Mouse (Mus musculus) layer of hippocampus, adult 2 months (tissue): Measurements from ENCODE around the gene Gm49776. TPM values are rescaled to one million over a fixed set of nuclear protein-coding genes. Genes with fewer than 3 reads are reported as not detected.

ENCODE experiments used
- DNase-seq, 2 experiments: peaks; one replicate each; pipeline ENCODE4 v3.0.0; 2022; ENCODE audit warnings: low spot score in 2 of 2
- H3K27ac ChIP-seq: fragments of 200-600 bp; 2 replicates; pipeline ENCODE4 v1.8.1; 2022
- H3K4me3 ChIP-seq: fragments of 200-600 bp; 2 replicates; pipeline ENCODE4 v1.8.1; 2022; ENCODE audit warnings: mild to moderate bottlenecking
- CTCF ChIP-seq: fragments of 200-600 bp; conservative IDR thresholded peaks from 2 replicates; pipeline ENCODE4 v1.8.1; 2022; ENCODE audit warnings: antibody characterized with exemption, mild to moderate bottlenecking, moderate library complexity
- total RNA-seq, 2 experiments: library from RNA; stranded (reverse); gene quantifications; 2 replicates each; pipeline ENCODE4 v1.2.3; 2021

Gm49776 gene
- total RNA-seq, 2 experiments from 2014 or later = not detected

DNA sequence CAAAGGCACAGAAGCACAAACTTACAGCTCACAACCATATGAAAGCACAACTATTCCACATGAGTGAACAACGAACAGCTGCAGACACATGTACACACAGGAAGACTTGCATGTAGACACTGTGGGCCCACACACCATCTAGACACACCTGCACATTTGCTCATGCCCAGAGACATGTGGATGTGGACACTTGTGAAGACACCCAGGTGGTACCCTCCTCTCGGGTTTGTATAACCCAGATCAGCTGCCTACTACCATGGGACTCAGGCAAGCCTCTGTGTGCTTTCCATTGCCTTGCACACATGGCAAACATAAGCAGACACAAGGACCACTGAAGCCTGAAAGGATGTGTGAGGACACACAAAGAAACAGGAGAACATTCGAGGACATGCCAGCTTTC is 27.1 kb downstream of the Gm49776 start:
- DNase-seq = no peak
- TF ChIP-seq CTCF = no peak
- Histone ChIP-seq H3K27ac (peak overlapping the region; percentile 91), H3K4me3 (no peak overlapping the region)

DNA sequence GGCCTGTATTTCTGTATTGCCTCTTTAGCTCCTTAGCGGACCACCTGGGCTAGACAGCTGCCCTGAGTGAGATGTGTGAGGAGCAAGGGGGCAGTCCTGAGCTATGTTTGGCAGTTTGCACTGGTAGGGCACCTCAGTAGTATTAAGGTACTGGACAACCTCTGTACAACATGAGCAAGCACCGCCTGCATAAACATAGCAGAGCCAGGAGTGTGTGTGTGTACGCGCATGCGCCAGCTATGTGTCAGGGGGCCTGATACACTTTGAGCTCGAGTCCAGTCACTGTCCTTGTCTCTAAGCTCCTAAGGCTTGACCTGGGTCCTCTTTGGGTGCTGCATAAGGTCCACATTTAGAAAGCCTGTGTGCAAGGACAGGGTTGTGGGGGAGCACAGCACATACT is 27.5 kb downstream of the Gm49776 start:
- DNase-seq = no peak
- no peak for TF ChIP-seq CTCF
- H3K4me3 ChIP-seq = peak overlapping the region; percentile 35; the same call in 1 of the 2 replicates
- peak overlapping the region; percentile 91 for H3K27ac ChIP-seq

DNA sequence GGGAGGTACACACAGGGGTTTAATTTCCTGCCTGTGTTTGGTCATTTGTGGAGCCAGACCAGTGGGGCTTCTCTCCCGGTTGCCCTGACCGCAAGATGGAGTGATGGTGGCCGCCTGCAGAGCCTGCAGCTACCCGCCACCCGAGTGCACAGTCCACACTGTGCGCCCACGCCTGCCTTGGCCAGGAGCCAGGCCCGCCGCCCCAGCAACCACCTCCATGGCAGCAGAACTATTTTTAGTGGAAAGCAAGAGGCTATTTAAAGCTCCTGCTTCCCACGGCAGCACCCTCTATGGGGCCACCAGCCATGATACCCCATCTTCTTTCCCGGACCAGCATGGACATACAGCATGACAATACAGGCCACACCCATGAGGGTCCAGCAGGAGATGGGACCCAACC is 28.5 kb downstream of the Gm49776 start:
- TF ChIP-seq CTCF = no peak
- Histone ChIP-seq H3K27ac (peak overlapping the region; percentile 91), H3K4me3 (peak overlapping the region; percentile 35)
- peak; percentile 82 to 91 for DNase-seq

DNA sequence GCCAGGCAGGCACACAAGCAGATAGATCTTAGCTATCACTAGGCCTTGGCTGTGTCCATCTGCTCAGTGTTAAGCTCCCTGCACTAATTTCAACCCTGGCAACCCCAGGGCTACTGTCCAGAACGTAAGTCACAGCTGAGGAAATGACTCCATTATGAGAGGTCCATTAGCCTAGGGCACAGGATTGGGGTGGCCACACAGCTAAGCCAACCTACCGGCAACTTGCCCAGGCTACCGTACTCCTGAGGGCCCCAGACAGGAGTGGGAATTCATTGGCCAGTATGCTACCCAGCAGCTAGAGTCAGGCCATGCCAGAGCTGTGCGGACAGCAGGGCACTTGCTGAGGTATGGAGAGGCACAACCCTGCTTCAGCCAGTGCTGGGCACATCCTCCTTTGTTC is 29.3 kb downstream of the Gm49776 start:
- no peak for TF ChIP-seq CTCF
- Histone ChIP-seq H3K27ac (peak overlapping the region; percentile 91), H3K4me3 (no peak overlapping the region; the same call in 1 of the 2 replicates)
- DNase-seq = no peak

DNA sequence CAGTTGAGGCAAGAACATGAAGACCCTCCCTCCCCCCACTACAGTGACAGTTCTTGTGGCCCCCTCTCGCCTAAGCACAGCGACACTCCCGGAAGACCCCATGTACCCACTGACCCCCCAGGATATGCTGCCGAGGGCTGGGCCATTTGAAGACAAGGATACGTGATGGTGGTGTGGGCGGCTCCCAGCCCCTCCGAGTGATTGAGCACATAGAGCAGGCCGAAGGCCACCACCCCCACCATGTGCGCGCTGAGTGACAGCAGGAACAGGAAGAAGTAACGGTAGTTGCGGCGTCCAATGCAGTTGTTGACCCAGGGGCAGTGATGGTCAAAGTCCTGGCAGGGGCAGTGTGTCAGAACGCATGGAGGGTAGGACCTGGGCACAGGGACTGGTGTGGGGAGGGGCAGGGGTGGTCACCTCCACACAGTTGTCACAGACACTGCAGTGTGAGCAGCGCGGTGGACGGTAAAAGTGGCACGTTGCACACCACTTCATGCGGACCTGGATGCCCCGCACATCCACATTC is 30.2 kb downstream of the Gm49776 start:
- Histone ChIP-seq H3K27ac (no peak overlapping the region; the same call in 1 of the 2 replicates), H3K4me3 (no peak overlapping the region)
- no peak for TF ChIP-seq CTCF
- no peak for DNase-seq

DNA sequence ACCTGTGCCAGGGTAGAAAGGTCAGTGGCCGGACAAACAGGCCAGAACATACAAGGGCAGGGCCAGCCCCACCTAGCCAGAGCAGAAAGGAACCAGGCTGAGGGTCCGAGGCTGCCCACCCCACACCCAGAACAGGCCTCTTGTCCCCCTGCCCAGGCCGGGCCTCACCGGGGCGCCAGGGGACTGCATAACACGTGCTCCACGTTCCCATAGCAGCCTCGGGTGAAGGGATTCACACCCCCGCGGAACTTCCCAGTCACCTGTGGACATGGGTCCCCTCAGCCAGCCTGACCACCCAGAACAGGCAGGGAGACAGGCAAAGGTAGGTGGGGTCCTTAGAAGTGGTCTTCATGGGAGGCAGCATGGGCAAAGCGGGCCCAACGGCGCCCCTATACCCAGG is 30.9 kb downstream of the Gm49776 start:
- TF ChIP-seq CTCF = no peak
- DNase-seq = no peak
- Histone ChIP-seq H3K4me3 (no peak overlapping the region), H3K27ac (no peak overlapping the region; the same call in 1 of the 2 replicates)

DNA sequence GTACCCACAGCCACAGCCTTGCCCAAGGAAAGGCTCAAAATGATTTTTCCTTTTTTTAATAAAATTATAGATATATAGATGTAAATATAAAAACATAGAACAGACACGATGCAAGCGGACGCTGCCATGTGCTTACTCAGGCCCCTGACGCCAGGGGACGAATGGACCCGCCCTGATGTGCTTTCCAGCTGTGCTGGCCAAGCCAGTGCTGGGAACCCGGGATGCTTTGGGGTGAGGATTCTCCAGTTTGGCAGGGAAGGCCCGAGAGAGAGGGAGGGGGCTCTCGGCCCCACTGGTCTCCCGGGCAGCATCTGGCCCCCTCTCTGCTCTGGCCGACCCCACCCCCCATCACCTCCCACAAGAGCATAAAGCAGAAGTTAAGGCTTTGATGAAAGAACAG is 35.9 kb downstream of the Gm49776 start:
- no peak overlapping the region for H3K27ac ChIP-seq
- H3K4me3 ChIP-seq = no peak overlapping the region
- DNase-seq = no peak
- TF ChIP-seq CTCF = no peak

DNA sequence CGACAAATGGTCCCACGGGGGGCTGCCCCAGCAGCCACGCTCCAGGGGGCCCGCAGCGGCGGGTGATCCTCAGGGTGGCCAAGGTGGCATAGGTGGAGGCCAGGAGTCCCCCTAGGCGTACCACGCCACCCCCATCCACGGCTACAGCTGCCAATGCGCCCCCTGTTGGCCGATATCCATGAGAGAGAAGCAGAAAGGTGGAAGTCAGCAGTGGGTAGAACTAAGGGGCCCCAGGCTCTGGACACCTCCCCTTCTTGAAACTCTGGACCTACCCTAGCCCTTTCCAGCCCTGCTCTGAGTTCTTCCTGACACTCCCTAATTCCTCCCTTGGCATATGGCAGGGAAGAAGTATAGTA is 36.6 kb downstream of the Gm49776 start:
- TF ChIP-seq CTCF = peak; percentile 60
- DNase-seq = no peak
- H3K4me3 ChIP-seq = no peak overlapping the region
- H3K27ac ChIP-seq = no peak overlapping the region

DNA sequence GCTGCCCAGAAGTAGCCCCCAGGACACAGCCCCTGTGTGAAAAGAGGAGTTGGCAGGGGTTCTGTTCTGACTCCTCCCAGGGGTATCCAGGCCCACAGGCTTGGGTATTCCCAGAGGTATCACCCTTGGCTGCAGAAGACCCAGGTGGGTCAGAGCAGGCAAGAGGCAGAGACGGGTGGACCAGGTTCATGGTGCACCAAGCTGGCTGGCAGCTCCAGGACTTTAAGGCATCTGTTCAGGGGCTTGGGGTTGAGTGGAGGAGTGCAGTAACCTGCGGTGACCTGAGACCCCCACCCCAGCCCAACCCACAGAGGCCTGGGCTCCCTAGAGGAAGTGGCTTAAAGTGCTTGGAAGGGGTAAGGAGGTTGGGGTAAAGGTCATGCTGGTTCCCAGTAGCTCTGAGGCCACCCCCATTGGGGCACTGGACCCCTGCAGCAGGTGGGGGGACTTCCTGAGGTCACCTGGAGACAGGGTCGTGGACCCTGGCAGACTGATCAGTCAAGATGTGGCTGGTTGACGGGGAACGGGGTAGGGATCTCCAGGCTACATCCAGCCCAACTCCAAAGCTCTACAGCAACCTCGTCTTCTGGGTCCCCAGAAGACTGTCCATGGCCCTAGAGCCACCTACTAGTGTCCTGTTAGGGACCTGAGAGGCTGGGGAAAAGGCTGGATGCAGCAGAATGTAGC is 37.1 kb downstream of the Gm49776 start:
- TF ChIP-seq CTCF = no peak
- Histone ChIP-seq H3K4me3 (no peak overlapping the region), H3K27ac (no peak overlapping the region)
- DNase-seq = no peak

DNA sequence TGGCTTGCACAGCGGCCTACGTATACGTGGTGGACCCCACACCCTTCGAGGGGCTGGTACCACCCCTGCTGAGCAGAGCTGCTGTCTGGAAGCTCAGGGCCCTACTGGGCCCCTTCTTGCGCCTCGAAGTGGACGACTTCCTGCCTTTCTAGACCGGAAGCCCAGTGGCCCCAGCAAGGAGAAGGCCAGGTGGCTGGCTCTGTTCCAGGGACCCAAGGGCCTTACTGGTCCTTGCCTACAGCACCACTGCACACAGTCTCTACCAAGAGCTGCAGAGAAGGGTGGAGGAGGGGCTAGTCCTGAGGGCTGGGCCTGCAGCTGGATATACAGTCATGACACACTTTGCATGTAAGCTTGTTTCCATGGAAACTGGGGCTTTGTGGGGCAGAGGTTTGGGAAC is 38.1 kb downstream of the Gm49776 start:
- TF ChIP-seq CTCF = no peak
- no peak for DNase-seq
- Histone ChIP-seq H3K27ac (no peak overlapping the region), H3K4me3 (no peak overlapping the region)

DNA sequence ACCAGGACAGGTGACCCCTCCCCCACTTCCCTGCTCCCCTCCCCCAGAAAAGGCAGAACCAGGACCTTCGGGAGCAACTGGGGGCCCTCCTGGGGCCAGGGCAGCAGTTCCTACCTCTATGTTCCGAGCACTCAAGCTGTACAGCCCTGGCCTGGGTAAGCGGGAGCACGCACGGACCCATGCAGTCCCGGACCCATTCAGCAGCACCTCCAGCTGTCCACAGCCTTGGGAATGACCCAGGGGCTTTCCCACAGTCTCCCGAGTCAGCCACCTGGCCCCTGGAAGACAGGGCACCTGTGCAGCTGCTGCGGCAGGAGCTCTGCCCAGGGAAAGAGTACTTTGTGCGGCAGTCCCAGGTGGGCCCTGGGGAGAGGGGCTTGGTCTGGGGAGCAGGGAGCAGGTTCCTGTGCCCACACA is 39.5 kb downstream of the Gm49776 start:
- DNase-seq = no peak
- no peak for TF ChIP-seq CTCF
- Histone ChIP-seq H3K27ac (no peak overlapping the region), H3K4me3 (no peak overlapping the region)

DNA sequence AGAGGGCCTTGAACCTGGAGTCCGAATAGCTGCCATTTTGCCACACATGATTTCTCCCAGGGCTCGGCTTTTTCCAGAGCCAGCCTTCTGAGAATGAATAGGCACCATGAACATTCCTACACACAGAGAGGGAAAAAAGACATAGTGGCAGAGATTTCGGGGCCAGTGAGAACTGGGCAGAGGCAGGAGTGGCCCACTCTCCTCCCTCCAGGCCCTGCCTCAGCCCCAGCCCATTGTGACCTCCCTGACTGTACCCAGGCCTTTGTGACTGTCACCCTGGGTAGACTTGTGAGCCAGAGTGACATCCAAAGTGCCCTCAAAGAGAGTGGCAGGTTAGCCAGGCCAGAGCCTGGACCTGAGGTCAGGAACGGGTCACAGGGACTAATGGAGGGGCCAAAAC is 40.5 kb downstream of the Gm49776 start, which contains the start of gene Ccdc188:
Gene Ccdc188, plus strand, starts transcription at position 301 of the 400 bp plus-strand sequence.
- no peak within 1 kb of the TSS for H3K4me3 ChIP-seq
- DNase-seq = no peak
- H3K27ac ChIP-seq = no peak within 1 kb of the TSS
- TF ChIP-seq CTCF = no peak

DNA sequence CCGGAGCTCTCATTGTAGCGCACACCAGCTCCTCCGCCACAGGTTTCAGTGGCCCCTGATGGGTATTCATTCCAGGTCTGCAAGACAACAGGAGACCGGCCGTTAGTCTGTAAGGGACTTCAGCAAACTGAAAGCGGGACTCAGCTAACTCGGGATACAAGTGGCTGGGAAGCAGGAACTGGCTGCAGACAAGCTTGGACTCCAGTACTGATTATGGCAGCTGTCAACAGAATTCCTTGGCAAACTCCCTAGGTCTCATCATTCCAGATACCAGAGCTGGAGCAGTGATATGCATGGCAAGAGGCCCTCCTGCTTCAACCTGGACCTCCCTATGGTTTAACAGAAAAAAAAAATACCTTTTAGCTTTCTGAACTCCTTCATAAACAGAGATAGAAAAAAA is 43.3 kb downstream of the Gm49776 start:
- peak overlapping the region; percentile 26; the same call in 1 of the 2 replicates for H3K4me3 ChIP-seq
- DNase-seq = no peak
- peak overlapping the region; percentile 91 for H3K27ac ChIP-seq
- TF ChIP-seq CTCF = no peak

DNA sequence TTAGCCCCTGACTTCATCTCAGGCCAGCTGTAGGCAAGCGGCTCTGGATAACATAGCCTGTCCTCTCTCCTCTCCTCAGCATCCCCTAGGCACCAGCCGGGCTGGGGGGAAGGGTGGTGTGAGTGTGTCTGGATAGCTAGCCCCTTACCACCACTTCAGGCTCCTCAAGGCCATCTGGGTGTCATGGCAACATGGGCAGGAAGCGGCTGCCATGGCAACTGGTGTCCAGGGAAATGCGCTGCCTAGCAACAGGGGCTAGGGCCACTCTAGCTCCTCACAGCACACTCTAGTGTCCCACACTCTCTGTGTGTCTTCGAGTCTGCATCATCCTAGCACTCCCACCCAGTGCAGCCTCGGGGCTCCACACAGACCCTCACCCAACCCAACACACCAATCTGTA is 44.4 kb downstream of the Gm49776 start:
- peak overlapping the region; percentile 91 for H3K27ac ChIP-seq
- DNase-seq = peak; percentile 66 to 78
- peak overlapping the region; percentile 26 for H3K4me3 ChIP-seq
- TF ChIP-seq CTCF = no peak
